Mouse (Mus musculus) hindbrain, embryonic 12.5 days (tissue): ENCODE measurements around the gene Akirin2. TPM values are rescaled to one million over a fixed set of nuclear protein-coding genes. Genes with fewer than 3 reads are reported as not detected.

ENCODE experiments used
- ATAC-seq: fragments of 200-750 bp; cut with Nextera tagmentation; 2 replicates; pipeline ENCODE4 v1.8.0; 2017; ENCODE audit warnings: moderate TSS enrichment; ENCODE audit not compliant: low FRiP score
- H3K27ac ChIP-seq: fragments of 300-500 bp; sonication (generic); 2 replicates; pipeline ENCODE4 v1.5.1; 2016; ENCODE audit warnings: mild to moderate bottlenecking
- H3K27me3 ChIP-seq: fragments of 300-500 bp; sonication (generic); 2 replicates; pipeline ENCODE4 v1.6.1; 2016; ENCODE audit warnings: mild to moderate bottlenecking
- H3K36me3 ChIP-seq: fragments of 300-500 bp; sonication (generic); 2 replicates; pipeline ENCODE4 v1.6.1; 2016; ENCODE audit warnings: mild to moderate bottlenecking
- H3K4me1 ChIP-seq: fragments of 300-500 bp; sonication (generic); 2 replicates; pipeline ENCODE4 v1.6.1; 2016
- H3K4me2 ChIP-seq: fragments of 300-500 bp; sonication (generic); replicated peaks from 2 replicates; pipeline ENCODE4 v1.6.1; 2016; ENCODE audit warnings: mild to moderate bottlenecking
- H3K4me3 ChIP-seq: fragments of 300-500 bp; sonication (generic); 2 replicates; pipeline ENCODE4 v1.5.1; 2016; ENCODE audit warnings: mild to moderate bottlenecking
- H3K9ac ChIP-seq: fragments of 300-500 bp; sonication (generic); 2 replicates; pipeline ENCODE4 v1.6.1; 2016; ENCODE audit warnings: mild to moderate bottlenecking, moderate library complexity
- H3K9me3 ChIP-seq: fragments of 300-500 bp; sonication (generic); replicated peaks from 2 replicates; pipeline ENCODE4 v1.6.1; 2016; ENCODE audit warnings: mild to moderate bottlenecking
- WGBS: fragments of 180-500 bp; shearing (Covaris S2); methylation state at CpG from one replicate; pipeline ENCODE4 v1.1.7; 2016; 5-methylcytosine and 5-hydroxymethylcytosine counted together
- polyA plus RNA-seq: library from polyadenylated mRNA; unstranded; fragments of >200 nt; fragmentation: Nextera tagmentation; extraction: Ambion mirVana; gene quantifications from 2 replicates; pipeline ENCODE4 v1.2.1, GENCODE M21; 2016

Akirin2 gene
- 139 and 147 TPM in 2 replicates for polyA plus RNA-seq

GRCm38 (mm10) chr4:34550748-34551097 is at the start of gene Akirin2:
Akirin2 (plus strand) TSS chr4:34550937.
- Histone ChIP-seq H3K27me3 (no peaks in the 10 kb centered on the region), H3K9ac (peak within 1 kb of the TSS; percentile 99), H3K27ac (peak within 1 kb of the TSS; percentile 96), H3K9me3 (no peaks in the 10 kb centered on the region), H3K4me1 (peaks cover 27% of the 10 kb centered on the region), H3K4me2 (peak within 1 kb of the TSS; percentile 73), H3K36me3 (no peaks in the 10 kb centered on the region), H3K4me3 (peak within 1 kb of the TSS; percentile 99)
- under 1% methylated on average over 51 of the region's 53 CpGs for WGBS
- ATAC-seq, result peak; percentile 86

- Histone ChIP-seq H3K4me1 (no peaks in the 10 kb centered on the region), H3K9me3 (no peaks in the 10 kb centered on the region; the same call in 1 of the 2 replicates), H3K27ac (no peak overlapping the region), H3K4me2 (no peak overlapping the region), H3K36me3 (no peaks in the 10 kb centered on the region), H3K27me3 (no peaks in the 10 kb centered on the region), H3K9ac (no peak overlapping the region), H3K4me3 (no peak overlapping the region)
- WGBS, result 83% methylated on average over 3 of the region's 3 CpGs
- no peak for ATAC-seq
These were observed 40.4 kb upstream of the Akirin2 start for GRCm38 (mm10) chr4:34510305-34510704.

GRCm38 (mm10) chr4:34522846-34523245 is 27.9 kb upstream of the Akirin2 start:
- no peak overlapping the region for H3K27ac ChIP-seq
- no peak for ATAC-seq
- WGBS, result 81% methylated on average over 3 of the region's 3 CpGs
- no peaks in the 10 kb centered on the region for H3K36me3 ChIP-seq
- H3K9ac ChIP-seq, result no peak overlapping the region
- no peak overlapping the region for H3K4me3 ChIP-seq
- no peaks in the 10 kb centered on the region for H3K27me3 ChIP-seq
- H3K4me1 ChIP-seq, result no peaks in the 10 kb centered on the region
- no peaks in the 10 kb centered on the region for H3K9me3 ChIP-seq
- H3K4me2 ChIP-seq, result no peak overlapping the region

- no peaks in the 10 kb centered on the region for H3K27me3 ChIP-seq
These were observed 27.2 kb upstream of the Akirin2 start for GRCm38 (mm10) chr4:34523586-34523985.

GRCm38 (mm10) chr4:34526771-34527170 is 24.0 kb upstream of the Akirin2 start:
- Histone ChIP-seq H3K9ac (no peak overlapping the region), H3K36me3 (no peaks in the 10 kb centered on the region), H3K9me3 (no peaks in the 10 kb centered on the region), H3K4me2 (no peak overlapping the region), H3K4me1 (no peaks in the 10 kb centered on the region), H3K27me3 (no peaks in the 10 kb centered on the region), H3K27ac (no peak overlapping the region), H3K4me3 (no peak overlapping the region)
- no peak for ATAC-seq
- 89% methylated on average over 3 of the region's 3 CpGs for WGBS

More at GRCm38 (mm10) chr4:34523586-34523985, 27.2 kb upstream of the Akirin2 start:
- Histone ChIP-seq H3K4me2 (no peak overlapping the region), H3K36me3 (no peaks in the 10 kb centered on the region), H3K9ac (no peak overlapping the region), H3K4me1 (no peaks in the 10 kb centered on the region), H3K9me3 (no peaks in the 10 kb centered on the region), H3K4me3 (no peak overlapping the region), H3K27ac (no peak overlapping the region)
- WGBS, result 91% methylated on average over 4 of the region's 4 CpGs
- ATAC-seq, result no peak

- no peak for ATAC-seq
- Histone ChIP-seq H3K4me3 (no peak overlapping the region), H3K36me3 (no peaks in the 10 kb centered on the region), H3K4me2 (no peak overlapping the region), H3K9ac (no peak overlapping the region), H3K27ac (no peak overlapping the region), H3K27me3 (no peaks in the 10 kb centered on the region), H3K4me1 (no peaks in the 10 kb centered on the region), H3K9me3 (no peaks in the 10 kb centered on the region)
- WGBS, result 90% methylated on average over 1 of the region's 1 CpGs
These were observed 22.2 kb upstream of the Akirin2 start for GRCm38 (mm10) chr4:34528430-34529100.

- no peak for ATAC-seq
- H3K4me3 ChIP-seq, result no peak overlapping the region
- no peak overlapping the region for H3K27ac ChIP-seq
- no peak overlapping the region for H3K9ac ChIP-seq
- H3K4me2 ChIP-seq, result no peak overlapping the region
- H3K4me1 ChIP-seq, result no peaks in the 10 kb centered on the region
- H3K9me3 ChIP-seq, result no peaks in the 10 kb centered on the region
- no peaks in the 10 kb centered on the region for H3K36me3 ChIP-seq
- WGBS, result 57% methylated on average over 4 of the region's 4 CpGs
- no peaks in the 10 kb centered on the region for H3K27me3 ChIP-seq
These were observed 21.4 kb upstream of the Akirin2 start for GRCm38 (mm10) chr4:34529379-34529778.

- no peak overlapping the region for H3K4me2 ChIP-seq
- H3K27me3 ChIP-seq, result no peaks in the 10 kb centered on the region
- 83% methylated on average over 6 of the region's 6 CpGs for WGBS
- H3K9ac ChIP-seq, result no peak overlapping the region
- H3K4me3 ChIP-seq, result no peak overlapping the region
- H3K4me1 ChIP-seq, result no peaks in the 10 kb centered on the region
- no peak overlapping the region for H3K27ac ChIP-seq
- no peaks in the 10 kb centered on the region for H3K9me3 ChIP-seq
- no peak for ATAC-seq
- H3K36me3 ChIP-seq, result no peaks in the 10 kb centered on the region
These were observed 20.8 kb upstream of the Akirin2 start for GRCm38 (mm10) chr4:34529941-34530340.

- peak; percentile 93 for ATAC-seq
- Histone ChIP-seq H3K9me3 (no peaks in the 10 kb centered on the region), H3K9ac (peak overlapping the region; percentile 99), H3K27ac (peak overlapping the region; percentile 96), H3K4me3 (peak overlapping the region; percentile 99), H3K27me3 (no peaks in the 10 kb centered on the region), H3K36me3 (no peaks in the 10 kb centered on the region), H3K4me1 (peaks cover 21% of the 10 kb centered on the region), H3K4me2 (peak overlapping the region; percentile 58)
- 3% methylated on average over 38 of the region's 38 CpGs for WGBS
These were observed 573 bp upstream of the Akirin2 start for GRCm38 (mm10) chr4:34549981-34550747.

- under 1% methylated on average over 49 of the region's 50 CpGs for WGBS
- peak overlapping the region; percentile 99 for H3K4me3 ChIP-seq
These were observed 517 bp downstream of the Akirin2 start for GRCm38 (mm10) chr4:34551098-34551809.

GRCm38 (mm10) chr4:34551966-34552365 is 1.2 kb downstream of the Akirin2 start:
- no peak for ATAC-seq
- WGBS, result 27% methylated on average over 3 of the region's 3 CpGs
- H3K4me3 ChIP-seq, result peak overlapping the region; percentile 99
- H3K36me3 ChIP-seq, result no peaks in the 10 kb centered on the region
- no peaks in the 10 kb centered on the region for H3K9me3 ChIP-seq
- no peaks in the 10 kb centered on the region for H3K27me3 ChIP-seq
- peak overlapping the region; percentile 73 for H3K4me2 ChIP-seq
- peak overlapping the region; percentile 99 for H3K9ac ChIP-seq
- H3K27ac ChIP-seq, result 0 out of 2 replicates have a peak overlapping the region, but pooled peaks have one; percentile 96
- H3K4me1 ChIP-seq, result peaks cover 32% of the 10 kb centered on the region

More at GRCm38 (mm10) chr4:34551098-34551809, 517 bp downstream of the Akirin2 start:
- peak overlapping the region; percentile 96 for H3K27ac ChIP-seq
- peak; percentile 76 for ATAC-seq
- H3K4me1 ChIP-seq, result peaks cover 29% of the 10 kb centered on the region
- peak overlapping the region; percentile 73 for H3K4me2 ChIP-seq
- no peaks in the 10 kb centered on the region for H3K27me3 ChIP-seq
- H3K36me3 ChIP-seq, result no peaks in the 10 kb centered on the region
- no peaks in the 10 kb centered on the region for H3K9me3 ChIP-seq
- peak overlapping the region; percentile 99 for H3K9ac ChIP-seq

- Histone ChIP-seq H3K27me3 (no peaks in the 10 kb centered on the region), H3K4me1 (peaks cover 37% of the 10 kb centered on the region), H3K27ac (no peak overlapping the region), H3K9me3 (no peaks in the 10 kb centered on the region), H3K4me2 (no peak overlapping the region), H3K36me3 (no peaks in the 10 kb centered on the region), H3K4me3 (no peak overlapping the region), H3K9ac (no peak overlapping the region)
- 42% methylated on average over 1 of the region's 1 CpGs for WGBS
- ATAC-seq, result no peak
These were observed 3.9 kb downstream of the Akirin2 start for GRCm38 (mm10) chr4:34554596-34554995.
